Mouse (Mus musculus) lung, postnatal 0 days (tissue): ENCODE measurements around the gene 2310061I04Rik.

ENCODE experiments used
- CTCF ChIP-seq: IDR thresholded peaks from 2 replicates; pipeline ENCODE4 v1.5.1; 2016; ENCODE audit warnings: antibody characterized with exemption, mild to moderate bottlenecking
- EP300 ChIP-seq: IDR thresholded peaks from 2 replicates; pipeline ENCODE4 v1.6.1; 2016; ENCODE audit warnings: antibody characterized with exemption, mild to moderate bottlenecking, control low read depth

DNA sequence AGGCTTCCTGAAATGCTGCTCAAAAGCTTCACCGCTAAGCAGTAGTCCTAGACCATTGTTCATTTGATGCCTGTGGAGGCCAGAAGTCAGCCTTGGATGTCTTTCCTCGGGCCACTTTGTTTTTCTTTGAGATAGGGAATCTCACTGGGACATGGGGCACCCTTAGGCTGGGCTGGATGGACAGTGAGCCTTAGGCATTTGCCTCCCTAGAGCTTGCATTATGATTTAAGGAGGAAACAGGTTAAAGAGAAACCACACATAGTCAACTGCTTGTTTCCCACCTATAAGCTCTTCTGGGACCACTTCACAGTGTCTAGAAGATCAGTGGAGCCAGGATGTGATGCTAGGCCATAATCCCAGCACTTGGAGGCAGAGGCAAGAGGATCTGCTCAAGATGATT lies 37.4 kb downstream of the 2310061I04Rik start:
- TF ChIP-seq CTCF: no peak
- TF ChIP-seq EP300: no peak
